ENCODE assay signal across 24 mouse cellular contexts in the genomic region with DNA sequence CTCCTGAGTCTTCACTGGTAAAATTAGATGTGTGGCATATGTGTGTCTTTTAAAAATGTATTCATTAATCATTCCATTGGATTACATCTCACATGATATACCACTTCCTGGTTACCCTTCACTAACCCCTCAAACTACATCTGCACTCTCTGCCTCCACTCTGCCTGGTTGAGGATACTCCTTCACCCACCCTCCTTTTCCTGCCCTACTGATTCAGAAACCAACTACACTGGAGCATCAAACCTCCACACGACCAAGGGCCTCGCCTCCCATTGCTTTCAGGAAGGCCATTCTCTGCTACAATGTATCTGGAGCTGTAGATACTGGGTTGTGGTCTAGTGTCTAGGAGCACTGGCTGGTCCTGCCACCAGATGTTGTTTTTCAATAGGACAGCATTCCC. TPM values are rescaled to one million over a fixed set of nuclear protein-coding genes. Genes with fewer than 3 reads are reported as not detected.
DNase-seq lines count a peak whose midpoint lies in the region; TF ChIP-seq lines count a peak whose summit lies in the region.
"Not testable (repeated sequence)": the region's sequence is repeated elsewhere in the genome, so short reads cannot be mapped to it uniquely, and the experiment has no call there.
"Had no signal": no experiment of that assay in that cellular context is flagged by ENCODE, and none has a peak within 500 bp of the region (broad histone marks: within the 10 kb centered on the region; RNA-seq: fewer than 3 reads in every experiment).

No protein-coding gene starts in this region.

- TF ChIP-seq POLR2A in kidney, adult 2 months (IDR thresholded peaks at IDR 0.05; ENCODE audit: low read depth, low read length), result not testable (repeated sequence)

- H3K4me1 ChIP-seq in kidney, adult 2 months (ENCODE audit: control insufficient read depth, insufficient read depth, low read length); limb, embryonic 10.5 days: not testable (repeated sequence)

- DNase-seq in B cell, adult 2 months, result peak; percentile 1 to 2
- DNase-seq in cerebellum, adult 9-11 months, result peak; percentile 7
- peak; percentile 6 for DNase-seq in gastrocnemius, postnatal 25 days
- DNase-seq in kidney, adult 2 months, result peak; percentile 17
- peak; percentile 8 for DNase-seq in limb, embryonic 10.5 days (ENCODE audit: low spot score)
- DNase-seq in spleen, postnatal 4 days (ENCODE audit: low spot score in 2 of 2), result peak; percentile 14 to 67
- peak; percentile 3 for DNase-seq in thymus, postnatal 14 days
- DNase-seq in urinary bladder, postnatal 4 days (ENCODE audit: low spot score in 2 of 2), result peak; percentile 22 to 63

- not testable (repeated sequence) for H3K4me3 ChIP-seq in kidney, adult 2 months (ENCODE audit: insufficient read depth, low read depth, low read length); limb, embryonic 10.5 days

- H3K27me3 ChIP-seq in kidney, adult 2 months (replicated peaks; ENCODE audit: control insufficient read depth, insufficient read depth, low read length); limb, embryonic 10.5 days (ENCODE audit: low read depth, poor library complexity, severe bottlenecking): not testable (repeated sequence)

- H3K9me3 ChIP-seq in limb, embryonic 10.5 days (replicated peaks), result peaks cover 14% of the 10 kb centered on the region

- not testable (repeated sequence) for TF ChIP-seq CTCF in kidney, adult 2 months (conservative IDR thresholded peaks at IDR 0.05; ENCODE audit: insufficient read depth, insufficient read length, low read depth, low read length)

- not testable (repeated sequence) for H3K36me3 ChIP-seq in kidney, adult 2 months (ENCODE audit: control insufficient read depth, insufficient read depth, low read length); limb, embryonic 10.5 days

- not testable (repeated sequence) for H3K27ac ChIP-seq in kidney, adult 2 months (ENCODE audit: insufficient read depth, low read depth, low read length); limb, embryonic 10.5 days

- 52% methylated on average over 2 of the region's 2 CpGs for WGBS in kidney, adult 2 months
- 64% methylated on average over 2 of the region's 2 CpGs for WGBS in limb, embryonic 10.5 days

RNA-seq across cellular contexts. Expression of a gene that starts 6.5 kb away (rescaled TPM):
- not detected for total RNA-seq in gastrocnemius, postnatal 25 days (2021)
- polyA plus RNA-seq in kidney, adult 2 months (2012; rRNA removed), result not detected in 2 replicates
- not detected in 2 replicates for polyA plus RNA-seq in limb, embryonic 10.5 days (2016; fragmentation: Nextera tagmentation; extraction: Ambion mirVana)
- total RNA-seq: adrenal gland, postnatal 10 days; common myeloid progenitor, adult 5-6 weeks; gastrocnemius, postnatal 14 days; granulocyte monocyte progenitor cell, adult 5-6 weeks; heart, postnatal 10 days; hematopoietic stem cell, adult 5-6 weeks; hindbrain, postnatal 0 days; MEL had no signal
- polyA plus RNA-seq: embryonic facial prominence, embryonic 11.5 days; erythroblast, embryonic 14.5 days; forebrain, embryonic 10.5 days; forebrain, embryonic 14.5 days; hindbrain, embryonic 13.5 days; hindbrain, postnatal 0 days had no signal

RNA-seq across cellular contexts. Expression of a gene that starts 46.2 kb away (rescaled TPM):
- total RNA-seq in gastrocnemius, postnatal 25 days (2021), result not detected
- polyA plus RNA-seq in kidney, adult 2 months (2012; rRNA removed), result 0.08 and 0.15 TPM in 2 replicates
- polyA plus RNA-seq in limb, embryonic 10.5 days (2016; fragmentation: Nextera tagmentation; extraction: Ambion mirVana), result not detected in 2 replicates
- total RNA-seq: adrenal gland, postnatal 10 days; common myeloid progenitor, adult 5-6 weeks; gastrocnemius, postnatal 14 days; granulocyte monocyte progenitor cell, adult 5-6 weeks; heart, postnatal 10 days; hematopoietic stem cell, adult 5-6 weeks; hindbrain, postnatal 0 days; MEL had no signal
- polyA plus RNA-seq: C2C12; embryonic facial prominence, embryonic 11.5 days; erythroblast, embryonic 14.5 days; forebrain, embryonic 10.5 days; forebrain, embryonic 14.5 days; heart, embryonic 10.5 days; heart, embryonic 14.5 days; hindbrain, embryonic 13.5 days; hindbrain, postnatal 0 days had no signal
